ENCODE assay signal across 8 mouse cellular contexts in genomic region chr12:75951328-75951727, GRCm38 (mm10).
A peak's percentile ranks its signal among the peaks of the same experiment; 100 is the strongest.
DNase-seq lines count a peak whose midpoint lies in the region; ATAC-seq and TF ChIP-seq lines count a peak whose summit lies in the region.
"Had no signal": no experiment of that assay in that cellular context is flagged by ENCODE, and none has a peak within 500 bp of the region (broad histone marks: within the 10 kb centered on the region; RNA-seq: fewer than 3 reads in every experiment).

No protein-coding gene starts in this region.

- H3K27me3 ChIP-seq in ES-Bruce4 (ENCODE audit: control insufficient read depth, insufficient read depth, low read length, poor library complexity, severe bottlenecking) = no peaks in the 10 kb centered on the region
- H3K27me3 ChIP-seq in limb, embryonic 11.5 days (ENCODE audit: control insufficient read depth, insufficient read depth, low read length) = no peaks in the 10 kb centered on the region

- TF ChIP-seq EP300 in ES-Bruce4 (IDR thresholded peaks at IDR 0.05; ENCODE audit: insufficient read depth, low read depth, low read length) = no peak

- DNase-seq in layer of hippocampus, adult 2 months (ENCODE audit: low spot score in 2 of 2) = peak; percentile 0 to 50
- DNase-seq in layer of hippocampus, postnatal 14 days (ENCODE audit: low spot score in 2 of 2) = no peak
- DNase-seq in adipocyte (ENCODE audit: low spot score) = peak; percentile 47
- peak; percentile 43 for DNase-seq in embryo, embryonic 10.5 days (ENCODE audit: low spot score)
- DNase-seq in limb, embryonic 11.5 days (ENCODE audit: low spot score) = peak; percentile 41
- peak; percentile 33 to 76 for DNase-seq in spleen, postnatal 4 days (ENCODE audit: low spot score in 2 of 2)

- H3K27ac ChIP-seq in layer of hippocampus, adult 2 months = no peak overlapping the region
- no peak overlapping the region for H3K27ac ChIP-seq in ES-Bruce4 (ENCODE audit: insufficient read depth, low read length)
- no peak overlapping the region for H3K27ac ChIP-seq in limb, embryonic 11.5 days (replicated peaks; ENCODE audit: low read depth, low read length)

- H3K9ac ChIP-seq in ES-Bruce4 (ENCODE audit: low read depth, poor library complexity, severe bottlenecking) = no peak overlapping the region
- no peak overlapping the region for H3K9ac ChIP-seq in limb, embryonic 11.5 days (ENCODE audit: low read length)

- no peaks in the 10 kb centered on the region for H3K4me1 ChIP-seq in ES-Bruce4 (ENCODE audit: control insufficient read depth, insufficient read depth, low read length)
- no peaks in the 10 kb centered on the region for H3K4me1 ChIP-seq in limb, embryonic 11.5 days (ENCODE audit: control insufficient read depth, insufficient read depth, low read length)

- H3K4me3 ChIP-seq in layer of hippocampus, adult 2 months = no peak overlapping the region
- no peak overlapping the region for H3K4me3 ChIP-seq in ES-Bruce4 (ENCODE audit: low read depth, low read length)
- H3K4me3 ChIP-seq in limb, embryonic 11.5 days (ENCODE audit: low read depth, low read length) = no peak overlapping the region
- H3K4me3 ChIP-seq: myocyte had no signal

- no peak overlapping the region for H3K4me2 ChIP-seq in limb, embryonic 11.5 days (ENCODE audit: low read depth, severe bottlenecking)

- TF ChIP-seq CTCF in layer of hippocampus, adult 2 months (conservative IDR thresholded peaks at IDR 0.05) = peak; percentile 88
- peak; percentile 88 for TF ChIP-seq CTCF in ES-Bruce4 (IDR thresholded peaks at IDR 0.05; ENCODE audit: low read depth, low read length)

- H3K9me3 ChIP-seq in ES-Bruce4 (replicated peaks; ENCODE audit: control insufficient read depth, insufficient read depth, low read length, poor library complexity, severe bottlenecking) = no peaks in the 10 kb centered on the region
- H3K9me3 ChIP-seq in limb, embryonic 11.5 days (ENCODE audit: control insufficient read depth, low read length) = no peaks in the 10 kb centered on the region

- WGBS in limb, embryonic 11.5 days = 65% methylated on average over 5 of the region's 5 CpGs

- no peak for ATAC-seq in limb, embryonic 11.5 days (ENCODE audit: insufficient number of reproducible peaks, low FRiP score, low TSS enrichment, low read depth)

- no peaks in the 10 kb centered on the region for H3K36me3 ChIP-seq in ES-Bruce4 (ENCODE audit: control insufficient read depth, insufficient read depth, low read length, poor library complexity, severe bottlenecking)
- peaks cover 11% of the 10 kb centered on the region; the same call in 1 of the 2 replicates for H3K36me3 ChIP-seq in limb, embryonic 11.5 days (ENCODE audit: control insufficient read depth, insufficient read depth, low read length)

- TF ChIP-seq POLR2A in ES-Bruce4 (IDR thresholded peaks at IDR 0.05; ENCODE audit: insufficient read depth, low read length) = no peak

Comparison
In these comparisons a context has a peak if more than half of its experiments do, and no peak if none do; other contexts are left out.
1. DNase-seq: peak in layer of hippocampus, adult 2 months (2 of 2), adipocyte (single experiment), embryo, embryonic 10.5 days (single experiment), limb, embryonic 11.5 days (single experiment) and spleen, postnatal 4 days (2 of 2); none in layer of hippocampus, postnatal 14 days (0 of 2).